Mouse (Mus musculus): ENCODE data around the gene Ascc2.

Ascc2 gene

GRCm38 (mm10) chr11:4719961-4720360 lies 82.4 kb downstream of the Ascc2 start:
- in situ Hi-C loops (cut with MboI, MseI) = no loop called here

GRCm38 (mm10) chr11:4720393-4720792 lies 82.8 kb downstream of the Ascc2 start:
- in situ Hi-C loops (cut with MboI, MseI) = no loop called here

GRCm38 (mm10) chr11:4720900-4721580 lies 83.5 kb downstream of the Ascc2 start:
- in situ Hi-C loops (cut with MboI, MseI) = no loop called here

- in situ Hi-C loops (cut with MboI, MseI) = no loop called here
Measured at GRCm38 (mm10) chr11:4721728-4722127, 84.2 kb downstream of the Ascc2 start.

GRCm38 (mm10) chr11:4729603-4730002 lies 92.1 kb downstream of the Ascc2 start:
- in situ Hi-C loops (cut with MboI, MseI) = no loop called here

- in situ Hi-C loops (cut with MboI, MseI) = no loop called here
Measured at GRCm38 (mm10) chr11:4730096-4730495, 92.5 kb downstream of the Ascc2 start.

GRCm38 (mm10) chr11:4730913-4731312 lies 93.4 kb downstream of the Ascc2 start:
- in situ Hi-C loops (cut with MboI, MseI) = no loop called here

GRCm38 (mm10) chr11:4731781-4732180 lies 94.2 kb downstream of the Ascc2 start:
- in situ Hi-C loops (cut with MboI, MseI) = no loop called here

GRCm38 (mm10) chr11:4734179-4734578 lies 96.6 kb downstream of the Ascc2 start:
- in situ Hi-C loops (cut with MboI, MseI) = no loop called here

All from T-helper 17 cell (primary cell).